Mouse (Mus musculus): ENCODE measurements around the gene Oxsr1. TPM values are rescaled to one million over a fixed set of nuclear protein-coding genes. Genes with fewer than 3 reads are reported as not detected.

Gene Oxsr1
- polyA plus RNA-seq, 1 experiment from 2014 or later: 14.3 TPM

DNA sequence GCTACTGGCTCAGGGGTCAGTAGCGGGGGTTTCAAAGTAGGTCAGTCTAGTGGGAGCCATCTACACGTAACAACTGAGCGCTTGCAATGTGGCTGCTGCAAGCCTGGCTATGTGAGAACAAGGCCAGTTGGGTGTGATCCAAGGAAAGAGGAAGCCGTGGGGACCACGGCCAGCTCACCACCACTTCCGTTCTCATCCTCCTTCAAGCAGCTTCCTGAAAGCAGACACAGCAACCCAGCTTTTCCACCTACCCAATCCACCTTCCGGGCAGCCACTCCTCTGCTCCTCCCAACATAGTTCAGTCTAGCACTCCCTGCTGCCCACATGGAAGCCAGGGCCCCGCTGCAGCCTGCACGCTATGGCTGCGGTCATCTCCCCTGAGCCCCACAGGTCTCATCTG is 12.1 kb upstream of the Oxsr1 start:
- H3K9me3 ChIP-seq: no peaks in the 10 kb centered on the region
- DNase-seq (ENCODE audit: low spot score): no peak
- H3K27me3 ChIP-seq (ENCODE audit: insufficient read depth, poor library complexity, severe bottlenecking): peaks cover 24% of the 10 kb centered on the region
- no peak overlapping the region for H3K27ac ChIP-seq
- H3K36me3 ChIP-seq: no peaks in the 10 kb centered on the region
- no peak overlapping the region for H3K4me3 ChIP-seq
- 73% methylated on average over 10 of the region's 10 CpGs for WGBS
- peaks cover 4% of the 10 kb centered on the region for H3K4me1 ChIP-seq (replicated peaks)

DNA sequence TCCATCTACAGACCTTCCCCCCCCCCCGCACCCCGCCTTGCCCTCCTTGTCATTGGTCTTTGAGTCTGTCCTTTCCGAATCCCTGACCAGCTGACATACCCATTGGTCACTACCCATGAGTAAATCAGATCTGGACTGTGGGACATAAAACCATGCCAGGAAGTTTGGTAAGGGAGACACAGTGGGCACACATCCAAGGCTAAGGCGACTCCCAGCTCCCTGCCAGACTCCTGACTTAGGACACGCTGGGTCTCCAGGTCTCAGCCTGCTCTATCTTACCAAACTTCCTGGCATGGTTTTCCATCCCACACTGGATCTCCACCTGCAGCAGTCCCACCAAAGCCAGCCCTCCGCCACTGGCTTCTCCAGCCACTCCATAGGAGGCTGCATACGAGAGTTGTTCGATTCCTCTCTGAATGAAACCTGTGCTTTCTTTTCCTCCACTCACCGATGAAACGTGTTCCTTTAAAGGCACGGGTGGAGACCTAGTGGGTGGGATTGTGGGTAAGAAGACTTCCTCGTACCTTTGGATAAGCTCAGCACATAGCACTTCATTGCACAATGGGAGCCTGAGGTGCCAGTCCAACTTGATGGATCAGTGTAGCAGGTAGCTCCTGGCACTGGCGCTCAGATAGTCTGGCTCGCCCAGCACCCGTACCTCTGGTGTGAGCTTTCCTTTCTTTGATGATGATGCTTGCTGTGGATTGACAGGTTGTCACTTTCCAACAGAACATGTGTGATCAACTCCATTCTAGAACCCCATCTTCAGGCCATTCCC is 8.1 kb upstream of the Oxsr1 start:
- no peaks in the 10 kb centered on the region for H3K36me3 ChIP-seq
- H3K4me1 ChIP-seq (replicated peaks): no peaks in the 10 kb centered on the region
- H3K27ac ChIP-seq: no peak overlapping the region
- no peaks in the 10 kb centered on the region for H3K27me3 ChIP-seq (ENCODE audit: insufficient read depth, poor library complexity, severe bottlenecking)
- WGBS: 92% methylated on average over 15 of the region's 15 CpGs
- no peak for DNase-seq (ENCODE audit: low spot score)
- no peak overlapping the region for H3K4me3 ChIP-seq
- no peaks in the 10 kb centered on the region for H3K9me3 ChIP-seq

DNA sequence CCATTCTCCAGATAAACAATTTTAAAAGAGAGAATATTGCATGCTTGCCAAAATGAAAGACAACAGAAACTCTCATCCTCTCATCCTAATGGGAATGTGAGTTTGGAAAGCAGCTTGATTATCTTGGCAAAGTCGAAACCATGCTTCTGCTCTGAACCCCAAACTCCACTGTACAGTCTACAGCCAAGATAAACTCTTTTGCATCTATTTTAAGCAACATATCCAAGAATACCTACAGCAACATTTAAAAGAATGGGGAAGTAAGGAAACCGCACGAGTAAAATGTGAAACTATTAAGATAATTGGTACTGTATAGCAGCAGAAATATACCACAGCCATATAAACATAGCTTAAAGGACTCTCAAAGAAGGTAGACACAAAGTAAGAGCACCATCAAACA is 6.3 kb upstream of the Oxsr1 start:
- Histone ChIP-seq H3K27ac (no peak overlapping the region), H3K27me3 (ENCODE audit: insufficient read depth, poor library complexity, severe bottlenecking) (no peaks in the 10 kb centered on the region), H3K4me3 (no peak overlapping the region), H3K4me1 (replicated peaks) (peaks cover 1% of the 10 kb centered on the region; the same call in 1 of the 2 replicates), H3K36me3 (no peaks in the 10 kb centered on the region), H3K9me3 (no peaks in the 10 kb centered on the region)
- no peak for DNase-seq (ENCODE audit: low spot score)
- WGBS: 90% methylated on average over 3 of the region's 3 CpGs

DNA sequence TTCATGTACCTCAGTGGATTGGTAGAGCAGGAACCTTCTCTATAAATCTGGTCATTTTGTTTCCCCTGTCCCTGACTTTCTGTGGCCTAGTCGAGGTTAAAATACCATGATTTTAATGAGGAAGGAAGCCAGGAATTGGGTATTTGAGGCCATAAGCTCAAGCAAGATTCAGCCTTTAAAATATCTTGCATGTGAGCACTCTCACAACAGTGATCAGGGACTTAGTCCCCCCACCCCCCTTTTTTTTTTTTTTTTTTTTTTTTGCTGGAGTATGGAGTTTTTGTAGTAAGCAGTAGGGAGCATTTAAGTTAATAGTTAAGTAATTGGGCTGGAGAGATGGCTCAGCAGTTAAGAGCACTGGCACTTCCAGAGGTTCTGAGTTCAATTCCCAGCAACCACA is 1.9 kb upstream of the Oxsr1 start:
- DNase-seq (ENCODE audit: low spot score): no peak
- no peak overlapping the region for H3K27ac ChIP-seq
- H3K27me3 ChIP-seq (ENCODE audit: insufficient read depth, poor library complexity, severe bottlenecking): no peaks in the 10 kb centered on the region
- peaks cover 27% of the 10 kb centered on the region for H3K4me1 ChIP-seq (replicated peaks)
- H3K36me3 ChIP-seq: no peaks in the 10 kb centered on the region
- 74% methylated on average over 1 of the region's 1 CpGs for WGBS
- no peak overlapping the region for H3K4me3 ChIP-seq
- H3K9me3 ChIP-seq: no peaks in the 10 kb centered on the region

DNA sequence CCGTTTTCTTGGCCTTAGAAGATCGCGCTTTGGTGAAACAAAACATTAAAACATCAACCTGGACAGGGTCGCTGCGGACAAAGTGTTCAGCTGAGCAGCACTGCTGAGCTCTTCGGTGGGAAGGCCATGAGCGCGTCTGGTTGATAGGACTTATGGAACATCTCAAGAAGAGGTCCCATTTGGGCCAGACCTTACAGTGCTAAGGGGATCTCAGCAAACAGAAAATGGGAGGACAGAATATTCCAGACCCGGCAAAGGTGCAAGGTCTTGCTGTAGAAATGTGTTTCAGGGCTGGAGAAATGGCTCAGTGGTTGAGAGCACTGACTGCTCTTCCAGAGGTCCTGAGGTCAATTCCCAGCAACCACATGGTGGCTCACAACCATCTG is 1.0 kb upstream of the Oxsr1 start:
- Histone ChIP-seq H3K4me3 (peak overlapping the region; percentile 95), H3K9me3 (no peaks in the 10 kb centered on the region), H3K27me3 (ENCODE audit: insufficient read depth, poor library complexity, severe bottlenecking) (no peaks in the 10 kb centered on the region), H3K4me1 (replicated peaks) (peaks cover 27% of the 10 kb centered on the region), H3K36me3 (peaks cover 3% of the 10 kb centered on the region; the same call in 1 of the 2 replicates), H3K27ac (peak overlapping the region; percentile 99)
- 10% methylated on average over 9 of the region's 9 CpGs for WGBS
- no peak for DNase-seq (ENCODE audit: low spot score)

DNA sequence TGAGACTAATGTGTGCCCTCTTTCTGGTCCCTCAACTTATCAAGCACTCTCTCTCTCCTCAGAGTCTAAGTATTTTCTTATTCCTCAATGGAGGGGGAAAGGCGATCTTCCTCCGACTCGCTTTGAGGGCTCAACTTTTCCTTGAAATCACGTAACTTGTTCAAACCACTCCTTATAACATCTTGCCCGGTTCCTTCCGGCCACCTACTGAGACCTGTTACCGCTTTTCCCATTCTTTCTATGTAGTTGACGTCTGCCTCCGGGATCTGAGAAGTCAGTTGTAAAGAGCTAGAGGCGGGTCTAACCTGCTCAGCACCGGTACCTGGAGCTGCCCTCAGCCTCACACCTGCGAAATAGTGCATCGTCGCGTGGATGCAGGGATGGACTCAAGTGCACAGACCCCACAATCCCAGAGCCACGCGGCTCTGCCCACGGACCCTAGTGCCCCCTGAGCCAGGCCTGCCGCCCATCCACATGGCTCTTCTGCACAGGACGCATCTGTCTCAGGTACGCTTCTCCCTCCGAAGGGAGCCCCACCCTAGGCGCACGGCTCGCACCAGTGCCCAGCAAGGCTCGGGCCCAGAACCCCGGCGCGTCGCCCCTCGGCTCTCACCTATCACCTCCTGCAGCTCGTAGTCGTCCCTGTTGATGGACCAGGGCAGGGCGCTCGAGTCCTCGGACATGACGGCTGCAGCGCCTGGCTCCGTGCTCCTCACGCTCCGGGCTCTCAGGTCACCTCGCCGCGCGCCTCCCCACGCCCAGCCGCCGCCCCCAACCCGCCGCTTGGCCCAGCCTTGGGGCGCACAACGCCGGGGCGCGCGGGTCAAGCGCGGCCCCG is 616 bp downstream of the Oxsr1 start:
- H3K4me1 ChIP-seq (replicated peaks): peaks cover 27% of the 10 kb centered on the region
- no peaks in the 10 kb centered on the region for H3K9me3 ChIP-seq
- peak overlapping the region; percentile 95 for H3K4me3 ChIP-seq
- no peak for DNase-seq (ENCODE audit: low spot score)
- H3K27ac ChIP-seq: peak overlapping the region; percentile 99
- no peaks in the 10 kb centered on the region for H3K27me3 ChIP-seq (ENCODE audit: insufficient read depth, poor library complexity, severe bottlenecking)
- WGBS: under 1% methylated on average over 59 of the region's 59 CpGs
- H3K36me3 ChIP-seq: peaks cover 4% of the 10 kb centered on the region; the same call in 1 of the 2 replicates

DNA sequence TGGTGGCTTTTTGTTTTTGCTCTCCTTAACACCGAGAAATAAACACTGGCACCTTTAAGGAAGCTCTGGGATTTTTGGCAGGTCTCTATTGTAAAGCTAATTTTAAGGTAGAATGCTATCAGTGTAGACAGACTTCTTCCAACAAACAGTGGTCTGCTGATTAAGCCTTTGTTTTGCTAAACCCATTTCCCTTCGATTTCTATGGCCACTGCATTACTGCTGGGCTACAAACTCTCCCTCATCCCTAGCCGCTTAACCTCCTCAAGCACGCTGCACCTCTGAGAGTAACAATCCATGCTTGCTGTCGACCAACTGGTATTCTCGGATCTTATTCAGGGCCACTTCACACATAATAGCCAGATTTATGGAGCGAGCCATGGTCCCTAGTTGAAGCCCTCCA is 1.3 kb downstream of the Oxsr1 start:
- no peak for DNase-seq (ENCODE audit: low spot score)
- H3K4me3 ChIP-seq: peak overlapping the region; percentile 95
- peak overlapping the region; percentile 99 for H3K27ac ChIP-seq
- WGBS: 13% methylated on average over 7 of the region's 7 CpGs
- H3K27me3 ChIP-seq (ENCODE audit: insufficient read depth, poor library complexity, severe bottlenecking): no peaks in the 10 kb centered on the region
- peaks cover 27% of the 10 kb centered on the region for H3K4me1 ChIP-seq (replicated peaks)
- no peaks in the 10 kb centered on the region for H3K9me3 ChIP-seq
- H3K36me3 ChIP-seq: peaks cover 4% of the 10 kb centered on the region; the same call in 1 of the 2 replicates

DNA sequence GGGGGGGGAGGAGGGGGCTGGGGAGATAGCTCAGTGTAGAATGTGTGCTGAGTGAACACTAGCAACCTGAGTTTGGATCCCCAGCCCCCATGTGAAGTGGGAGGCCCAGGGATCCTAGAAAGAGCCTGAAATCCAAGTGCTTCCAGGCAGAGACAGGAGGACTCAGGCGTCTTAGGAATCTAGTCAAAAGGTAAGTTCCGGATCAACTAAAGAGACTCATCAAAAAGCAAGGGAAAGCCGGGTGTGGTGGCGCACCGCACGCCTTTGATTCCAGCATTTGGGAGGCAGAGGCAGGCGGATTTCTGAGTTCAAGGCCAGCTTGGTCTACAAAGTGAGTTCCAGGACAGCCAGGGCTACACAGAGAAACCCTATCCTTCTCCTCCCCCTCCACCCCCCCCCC is 1.8 kb downstream of the Oxsr1 start:
- Histone ChIP-seq H3K27me3 (ENCODE audit: insufficient read depth, poor library complexity, severe bottlenecking) (no peaks in the 10 kb centered on the region), H3K4me1 (replicated peaks) (peaks cover 27% of the 10 kb centered on the region), H3K27ac (no peak overlapping the region), H3K4me3 (peak overlapping the region; percentile 95), H3K9me3 (no peaks in the 10 kb centered on the region), H3K36me3 (peaks cover 4% of the 10 kb centered on the region; the same call in 1 of the 2 replicates)
- DNase-seq (ENCODE audit: low spot score): no peak
- WGBS: 80% methylated on average over 7 of the region's 7 CpGs

DNA sequence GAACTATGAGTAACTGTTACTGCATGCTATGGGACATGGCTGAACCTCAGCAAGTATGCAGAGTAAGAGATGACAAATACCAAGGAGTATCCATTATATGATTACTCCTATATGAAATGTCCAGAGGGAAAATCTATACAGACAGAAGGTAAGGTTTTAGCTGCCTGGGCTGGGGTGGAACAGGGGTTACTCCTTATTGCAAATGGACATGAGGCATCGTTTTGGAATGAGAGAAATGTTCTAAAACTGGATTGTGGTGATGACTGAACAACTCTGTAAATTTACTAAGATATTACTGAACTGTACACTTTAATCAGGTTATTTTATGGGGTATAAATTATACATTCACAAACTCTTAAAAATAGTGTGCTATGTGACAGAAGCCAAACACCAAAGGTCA is 3.3 kb downstream of the Oxsr1 start:
- Histone ChIP-seq H3K9me3 (no peaks in the 10 kb centered on the region), H3K4me3 (no peak overlapping the region), H3K36me3 (peaks cover 4% of the 10 kb centered on the region; the same call in 1 of the 2 replicates), H3K27ac (no peak overlapping the region), H3K4me1 (replicated peaks) (peaks cover 27% of the 10 kb centered on the region), H3K27me3 (ENCODE audit: insufficient read depth, poor library complexity, severe bottlenecking) (no peaks in the 10 kb centered on the region)
- no peak for DNase-seq (ENCODE audit: low spot score)
- 92% methylated on average over 1 of the region's 1 CpGs for WGBS

DNA sequence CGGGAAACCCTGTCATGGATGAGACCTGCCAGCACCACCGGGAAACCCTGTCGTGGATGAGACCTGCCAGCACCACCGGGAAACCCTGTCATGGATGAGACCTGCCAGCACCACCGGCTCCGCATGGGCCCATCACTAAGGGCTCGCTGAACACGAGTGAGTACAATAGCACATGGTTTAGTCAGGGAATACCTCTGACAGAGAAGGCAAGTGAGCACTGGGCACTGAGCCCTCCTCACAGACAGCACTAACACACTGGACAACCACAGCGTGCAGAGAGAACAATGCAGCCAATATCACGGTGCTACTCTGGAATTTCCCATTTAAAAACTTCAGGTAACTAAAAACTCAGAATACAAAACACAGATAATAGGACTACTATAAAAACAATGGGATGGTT is 9.1 kb downstream of the Oxsr1 start:
- Histone ChIP-seq H3K27me3 (ENCODE audit: insufficient read depth, poor library complexity, severe bottlenecking) (no peaks in the 10 kb centered on the region), H3K4me1 (replicated peaks) (no peaks in the 10 kb centered on the region), H3K9me3 (no peaks in the 10 kb centered on the region), H3K4me3 (no peak overlapping the region), H3K27ac (no peak overlapping the region), H3K36me3 (no peaks in the 10 kb centered on the region)
- WGBS: 95% methylated on average over 10 of the region's 10 CpGs
- no peak for DNase-seq (ENCODE audit: low spot score)

DNA sequence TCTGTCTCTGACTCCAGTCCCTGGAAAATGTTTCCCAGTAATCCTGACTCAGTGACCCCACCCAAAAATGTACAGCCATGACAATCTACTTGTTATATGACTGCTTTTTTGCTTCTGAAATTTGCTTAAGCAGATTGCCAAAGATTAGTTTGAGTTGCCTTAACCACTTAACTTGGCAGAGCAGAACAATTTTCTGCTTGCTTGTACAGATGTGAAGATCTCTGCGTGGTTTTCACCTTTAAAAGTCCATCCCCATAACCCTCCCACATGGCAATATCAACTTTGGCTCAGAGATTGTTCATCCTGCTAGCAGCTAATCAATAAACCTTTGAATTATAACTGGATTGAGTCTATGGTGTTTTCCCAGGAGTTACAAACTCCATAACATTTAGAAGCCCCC is 13.2 kb downstream of the Oxsr1 start:
- 0 out of 2 replicates have a peak, but pooled peaks cover 4% of the 10 kb centered on the region for H3K36me3 ChIP-seq
- H3K4me3 ChIP-seq: no peak overlapping the region
- no peak for DNase-seq (ENCODE audit: low spot score)
- H3K27ac ChIP-seq: no peak overlapping the region
- H3K27me3 ChIP-seq (ENCODE audit: insufficient read depth, poor library complexity, severe bottlenecking): no peaks in the 10 kb centered on the region
- no peaks in the 10 kb centered on the region for H3K4me1 ChIP-seq (replicated peaks)
- 94% methylated on average over 1 of the region's 1 CpGs for WGBS
- no peaks in the 10 kb centered on the region for H3K9me3 ChIP-seq

DNA sequence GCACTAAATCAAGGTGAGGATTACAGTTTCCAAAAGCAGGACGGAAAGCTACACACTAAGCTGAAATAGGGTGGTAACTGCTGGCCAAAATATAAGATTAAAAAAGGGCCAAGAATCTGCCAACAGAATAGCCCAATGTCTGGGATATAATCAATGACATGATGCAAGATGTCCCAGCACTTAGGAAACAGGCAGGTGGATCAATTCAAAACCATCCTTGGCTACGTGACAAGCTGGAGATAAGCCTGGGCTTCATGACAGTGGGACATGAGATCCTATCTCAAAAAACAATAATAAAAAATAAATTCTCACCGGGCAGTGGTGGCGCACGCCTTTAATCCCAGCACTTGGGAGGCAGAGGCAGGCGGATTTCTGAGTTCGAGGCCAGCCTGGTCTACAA is 16.4 kb downstream of the Oxsr1 start:
- no peak overlapping the region for H3K27ac ChIP-seq
- DNase-seq (ENCODE audit: low spot score): no peak
- H3K4me1 ChIP-seq (replicated peaks): no peaks in the 10 kb centered on the region
- peaks cover 33% of the 10 kb centered on the region for H3K36me3 ChIP-seq
- H3K27me3 ChIP-seq (ENCODE audit: insufficient read depth, poor library complexity, severe bottlenecking): no peaks in the 10 kb centered on the region
- H3K4me3 ChIP-seq: no peak overlapping the region
- no peaks in the 10 kb centered on the region for H3K9me3 ChIP-seq
- WGBS: 97% methylated on average over 7 of the region's 7 CpGs

DNA sequence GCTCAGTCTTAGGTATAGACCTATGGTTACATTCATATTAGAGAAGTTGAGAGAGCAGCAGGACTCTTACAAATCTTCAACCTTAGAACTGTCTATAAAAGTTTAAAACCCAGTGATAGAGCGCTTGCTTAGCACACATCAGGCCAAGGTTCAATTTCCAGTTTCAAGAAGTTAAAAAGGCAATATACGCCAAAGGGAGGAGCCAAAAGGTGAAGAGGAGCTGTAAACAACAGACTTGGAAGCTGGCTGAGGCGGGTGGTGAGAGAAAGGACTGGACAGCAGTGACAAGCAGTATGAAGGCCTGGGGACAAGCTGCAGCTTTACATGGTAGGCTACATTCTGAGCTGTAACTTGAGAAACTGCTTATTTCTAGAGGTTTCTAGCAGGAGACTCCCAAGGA is 23.7 kb downstream of the Oxsr1 start:
- Histone ChIP-seq H3K27ac (no peak overlapping the region), H3K36me3 (peaks cover 50% of the 10 kb centered on the region), H3K27me3 (ENCODE audit: insufficient read depth, poor library complexity, severe bottlenecking) (no peaks in the 10 kb centered on the region), H3K4me1 (replicated peaks) (no peaks in the 10 kb centered on the region), H3K4me3 (no peak overlapping the region), H3K9me3 (no peaks in the 10 kb centered on the region)
- no peak for DNase-seq (ENCODE audit: low spot score)
- 92% methylated on average over 3 of the region's 3 CpGs for WGBS

All from hindbrain, embryonic 10.5 days (tissue).